Mouse (Mus musculus): ENCODE results near the gene Olfr1052.
"Not testable (repeated sequence)": the region's sequence is repeated elsewhere in the genome, so short reads cannot be mapped to it uniquely, and the experiment has no call there.

Gene Olfr1052

GRCm38 (mm10) chr2:86292155-86292554, at the start of gene Olfr1052:
TSS of gene Olfr1052 (plus strand) at chr2:86292455.
- DNase-seq = no peak

DNA sequence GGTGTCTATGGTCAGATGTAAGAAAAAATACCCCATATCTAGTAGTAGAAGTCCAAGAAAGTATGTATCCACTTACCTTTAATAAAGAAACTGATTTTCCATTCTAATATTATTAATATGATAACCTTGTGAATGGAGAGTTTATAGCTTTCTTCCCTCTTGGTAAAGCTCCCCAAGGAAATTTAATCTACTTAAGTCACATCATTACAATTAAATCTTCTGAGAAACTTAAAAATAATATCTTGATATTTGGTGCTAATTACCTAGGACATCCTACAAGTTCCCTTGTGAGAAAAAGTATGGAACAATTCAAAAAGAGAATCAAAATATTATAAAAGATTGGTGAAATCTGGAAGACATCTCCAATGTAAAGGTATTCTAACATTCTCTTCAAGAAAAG, 34.0 kb upstream of the Olfr1052 start, which contains the start of gene Olfr1049:
Olfr1049 (minus strand) TSS at position 101 of the 400 bp plus-strand sequence.
- not testable (repeated sequence) for DNase-seq

DNA sequence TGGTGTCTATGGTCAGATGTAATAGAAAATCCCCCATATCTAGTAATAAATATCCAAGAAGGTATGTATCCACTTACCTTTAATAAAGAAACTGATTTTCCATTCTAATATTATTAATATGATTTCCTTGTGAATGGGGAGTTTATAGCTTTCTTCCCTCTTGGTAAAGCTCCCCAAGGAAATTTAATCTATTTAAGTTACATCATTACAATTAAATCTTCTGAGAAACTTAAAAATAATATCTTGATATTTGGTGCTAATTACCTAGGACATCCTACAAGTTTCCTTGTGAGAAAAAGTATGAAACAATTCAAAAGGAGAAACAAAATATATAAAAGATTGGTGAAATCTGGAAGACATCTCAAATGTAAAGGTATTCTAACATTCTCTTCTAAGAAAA, 13.3 kb upstream of the Olfr1052 start, which contains the start of gene Olfr1051:
Olfr1051 (minus strand) TSS at position 101 of the 400 bp plus-strand sequence.
- DNase-seq = not testable (repeated sequence)

GRCm38 (mm10) chr2:86315184-86315583, 22.9 kb downstream of the Olfr1052 start, which contains the start of gene Olfr1053:
TSS of gene Olfr1053 (minus strand) at chr2:86315284.
- DNase-seq = no peak

DNA sequence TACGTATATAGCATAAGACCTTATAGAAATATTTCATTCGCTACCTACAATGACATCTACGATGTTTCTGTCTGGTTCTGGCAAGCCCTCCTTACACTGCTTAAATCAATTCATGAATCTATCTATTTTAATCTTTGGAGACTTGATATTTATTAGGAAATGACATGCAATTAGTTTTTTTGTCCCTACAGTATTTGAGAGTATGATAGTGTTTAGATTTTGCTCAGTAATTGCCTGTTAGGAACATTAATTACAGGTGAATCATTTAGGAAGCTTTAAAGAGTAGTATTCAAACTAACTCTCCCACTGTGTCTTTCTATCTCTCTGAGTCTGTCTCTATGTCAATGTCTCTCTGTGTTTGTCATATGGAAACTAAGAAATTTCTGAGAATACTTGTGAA, 43.1 kb downstream of the Olfr1052 start, which contains the start of gene Olfr1054:
Olfr1054 (minus strand) TSS at position 101 of the 400 bp plus-strand sequence.
- no peak for DNase-seq
